In genomic region chrX:145758406-145758805, GRCm38 (mm10) we compare ENCODE assay signal across 11 mouse cellular contexts.
DNase-seq lines count a peak whose midpoint lies in the region; ATAC-seq and TF ChIP-seq lines count a peak whose summit lies in the region.
"Had no signal": no experiment of that assay in that cellular context is flagged by ENCODE, and none has a peak within 500 bp of the region (broad histone marks: within the 10 kb centered on the region; RNA-seq: fewer than 3 reads in every experiment).

No protein-coding gene starts in this region.

- no peak overlapping the region for H3K27ac ChIP-seq in limb, embryonic 13.5 days
- no peak overlapping the region for H3K27ac ChIP-seq in limb, embryonic 10.5 days
- H3K27ac ChIP-seq in limb, embryonic 14.5 days (replicated peaks; ENCODE audit: low read depth, low read length), result no peak overlapping the region
- H3K27ac ChIP-seq: heart, adult 2 months had no signal

- H3K36me3 ChIP-seq in limb, embryonic 13.5 days, result no peaks in the 10 kb centered on the region
- H3K36me3 ChIP-seq in limb, embryonic 10.5 days, result no peaks in the 10 kb centered on the region
- no peaks in the 10 kb centered on the region for H3K36me3 ChIP-seq in limb, embryonic 14.5 days (ENCODE audit: control insufficient read depth, insufficient read depth, low read length)

- TF ChIP-seq POLR2A in limb, embryonic 14.5 days (IDR thresholded peaks at IDR 0.05; ENCODE audit: borderline replicate concordance, extremely low read depth, insufficient read depth, insufficient read length), result no peak

- no peak overlapping the region for H3K9ac ChIP-seq in limb, embryonic 13.5 days
- no peak overlapping the region for H3K9ac ChIP-seq in limb, embryonic 14.5 days (ENCODE audit: low read depth, low read length, severe bottlenecking)

- no peak overlapping the region for H3K4me3 ChIP-seq in limb, embryonic 13.5 days
- H3K4me3 ChIP-seq in limb, embryonic 10.5 days, result no peak overlapping the region
- no peak overlapping the region for H3K4me3 ChIP-seq in limb, embryonic 14.5 days (replicated peaks; ENCODE audit: low read length)
- H3K4me3 ChIP-seq: heart, adult 2 months had no signal

- no peaks in the 10 kb centered on the region for H3K9me3 ChIP-seq in limb, embryonic 13.5 days
- H3K9me3 ChIP-seq in limb, embryonic 10.5 days (replicated peaks), result no peaks in the 10 kb centered on the region
- no peaks in the 10 kb centered on the region for H3K9me3 ChIP-seq in limb, embryonic 14.5 days (ENCODE audit: control insufficient read depth, low read length)

- whole genome bisulfite sequencing in limb, embryonic 13.5 days, result 41% methylated on average over 5 of the region's 5 CpGs
- WGBS in limb, embryonic 10.5 days, result 76% methylated on average over 5 of the region's 5 CpGs
- 46% methylated on average over 5 of the region's 5 CpGs for WGBS in limb, embryonic 14.5 days

- peak; percentile 80 for ATAC-seq in limb, embryonic 13.5 days (ENCODE audit: low FRiP score, low read depth)
- peak; percentile 78 for ATAC-seq in limb, embryonic 14.5 days (ENCODE audit: low FRiP score, low read depth)

- DNase-seq in gastrocnemius, adult 18-20 months (ENCODE audit: low spot score), result peak; percentile 3
- no peak for DNase-seq in gastrocnemius, postnatal 25 days
- no peak for DNase-seq in limb, embryonic 10.5 days (ENCODE audit: low spot score)
- peak; percentile 2 for DNase-seq in adipocyte (ENCODE audit: low spot score)
- DNase-seq in limb, embryonic 14.5 days (ENCODE audit: low spot score), result peak; percentile 77
- no peak for DNase-seq in spleen, postnatal 14 days (ENCODE audit: low spot score in 2 of 2)
- DNase-seq in thymus, postnatal 36 days, result no peak
- DNase-seq: adrenal gland, postnatal 10 days had no signal

- no peak overlapping the region for H3K4me2 ChIP-seq in limb, embryonic 13.5 days (replicated peaks)
- no peak overlapping the region for H3K4me2 ChIP-seq in limb, embryonic 14.5 days (replicated peaks; ENCODE audit: low read depth, low read length, severe bottlenecking)

- no peaks in the 10 kb centered on the region for H3K4me1 ChIP-seq in limb, embryonic 13.5 days
- no peaks in the 10 kb centered on the region for H3K4me1 ChIP-seq in limb, embryonic 10.5 days
- H3K4me1 ChIP-seq in limb, embryonic 14.5 days (ENCODE audit: control insufficient read depth, insufficient read depth, low read length), result no peaks in the 10 kb centered on the region; the same call in 1 of the 2 replicates

- no peaks in the 10 kb centered on the region for H3K27me3 ChIP-seq in limb, embryonic 13.5 days
- no peaks in the 10 kb centered on the region for H3K27me3 ChIP-seq in limb, embryonic 10.5 days (ENCODE audit: low read depth, poor library complexity, severe bottlenecking)
- no peaks in the 10 kb centered on the region for H3K27me3 ChIP-seq in limb, embryonic 14.5 days (ENCODE audit: control insufficient read depth, insufficient read depth, low read length)
- H3K27me3 ChIP-seq: CH12.LX had no signal

Comparison
In these comparisons a context has a peak if more than half of its experiments do, and no peak if none do; other contexts are left out.
1. DNase-seq: peak in gastrocnemius, adult 18-20 months (single experiment), adipocyte (single experiment) and limb, embryonic 14.5 days (single experiment); none in gastrocnemius, postnatal 25 days (single experiment), limb, embryonic 10.5 days (single experiment), spleen, postnatal 14 days (0 of 2) and thymus, postnatal 36 days (0 of 2).